Mouse (Mus musculus) embryo, embryonic 10 days (tissue): ENCODE data around the gene Galnt6.

ENCODE experiments used
- DNase-seq: peaks from one replicate; pipeline ENCODE4 v3.0.0-alpha.2; 2015; ENCODE audit warnings: low spot score

The Galnt6 gene

DNA sequence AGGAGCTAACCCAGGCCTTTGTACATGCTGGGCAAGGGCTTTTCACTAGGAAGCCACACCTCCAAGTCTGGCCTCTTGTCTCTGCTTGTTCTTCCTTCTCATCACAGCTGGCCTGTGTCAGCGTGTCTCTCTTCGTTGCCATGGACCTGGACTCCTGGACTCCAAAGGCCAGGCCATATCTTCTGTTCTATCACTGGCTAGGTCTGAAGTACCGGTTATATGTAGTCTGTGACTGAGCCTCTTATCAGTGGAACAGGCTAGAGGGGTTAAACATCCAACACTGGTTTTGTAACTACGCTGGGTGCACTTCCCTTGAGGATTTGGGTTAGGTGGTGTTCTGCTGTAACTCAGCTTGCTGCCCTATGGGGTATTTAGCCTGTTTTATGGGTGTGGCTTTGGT is 7.2 kb downstream of the Galnt6 start:
- DNase-seq = no peak

DNA sequence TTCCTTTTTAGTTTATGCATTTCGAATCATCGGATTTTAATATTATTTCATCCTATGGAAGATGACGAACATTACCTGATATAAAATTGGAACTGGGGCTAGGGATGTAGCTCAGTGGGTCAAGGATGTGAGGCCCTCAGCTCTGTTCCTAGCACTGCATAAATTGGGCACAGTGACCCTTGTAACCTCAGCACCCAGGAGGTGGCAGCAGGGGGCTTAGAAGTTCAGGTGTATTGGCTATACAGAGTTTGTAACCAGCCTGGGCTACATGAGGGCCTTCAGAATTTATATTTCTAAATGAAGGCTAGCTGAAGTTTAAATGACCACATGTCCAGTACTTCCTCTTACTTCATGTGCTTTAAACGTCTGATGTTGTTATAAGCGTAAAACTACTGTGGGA is 7.7 kb downstream of the Galnt6 start:
- no peak for DNase-seq

DNA sequence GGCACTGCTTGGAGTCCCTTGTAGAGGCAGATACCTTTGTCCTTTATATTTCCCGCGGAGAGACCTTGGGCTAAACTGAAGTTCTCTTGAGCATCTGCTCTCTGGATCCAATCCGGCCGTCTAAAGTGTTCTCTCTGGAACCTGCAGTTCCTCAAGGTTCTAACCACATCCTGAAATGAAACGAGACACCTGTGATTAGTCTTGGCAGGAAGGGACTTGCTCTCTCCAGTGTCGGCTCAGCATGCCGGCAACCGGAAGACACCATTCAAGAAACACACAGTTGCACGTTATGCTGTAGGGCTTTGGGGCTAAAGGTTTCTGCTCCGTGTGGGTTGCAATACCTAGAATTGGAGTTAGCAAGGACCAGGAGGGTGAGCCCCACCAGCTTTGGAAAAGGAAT is 9.1 kb downstream of the Galnt6 start:
- no peak for DNase-seq

DNA sequence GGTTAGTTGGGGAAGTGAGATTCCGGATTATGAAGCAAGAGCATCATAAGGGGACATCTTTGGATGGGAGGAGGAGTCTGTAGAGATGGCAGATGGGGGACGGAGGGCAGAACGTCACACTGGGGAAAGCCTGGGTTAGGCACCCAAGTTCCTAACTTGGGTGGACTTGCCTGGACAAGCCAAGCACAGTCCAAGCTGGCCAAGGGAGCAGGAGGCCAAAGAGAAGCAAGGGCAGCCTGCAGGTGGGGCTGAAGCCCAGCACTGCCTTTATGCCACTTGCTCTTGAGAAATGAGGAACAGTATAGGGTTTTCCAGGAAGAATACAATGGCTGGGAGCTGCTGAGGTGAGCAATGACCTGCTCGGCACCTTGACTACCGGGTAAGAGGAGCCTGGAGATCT is 10.0 kb downstream of the Galnt6 start:
- no peak for DNase-seq

DNA sequence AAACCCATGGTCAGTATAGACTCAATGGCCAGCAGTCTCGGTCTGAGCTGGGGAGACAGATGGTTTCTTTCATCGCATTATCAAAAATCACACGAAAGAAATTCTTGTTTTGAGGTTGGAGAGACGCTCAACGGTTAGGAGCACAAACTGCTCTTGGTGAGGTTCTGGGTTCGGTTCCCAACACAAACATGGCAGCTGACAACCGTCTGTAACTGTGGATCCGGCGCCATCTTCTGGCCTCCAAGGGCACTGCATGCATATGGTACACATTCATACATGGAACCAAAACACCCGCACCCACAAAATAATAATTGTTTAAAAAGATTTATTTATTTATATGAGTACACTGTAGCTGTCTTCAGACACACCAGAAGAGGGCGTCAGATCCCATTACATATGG is 10.6 kb downstream of the Galnt6 start:
- no peak for DNase-seq

DNA sequence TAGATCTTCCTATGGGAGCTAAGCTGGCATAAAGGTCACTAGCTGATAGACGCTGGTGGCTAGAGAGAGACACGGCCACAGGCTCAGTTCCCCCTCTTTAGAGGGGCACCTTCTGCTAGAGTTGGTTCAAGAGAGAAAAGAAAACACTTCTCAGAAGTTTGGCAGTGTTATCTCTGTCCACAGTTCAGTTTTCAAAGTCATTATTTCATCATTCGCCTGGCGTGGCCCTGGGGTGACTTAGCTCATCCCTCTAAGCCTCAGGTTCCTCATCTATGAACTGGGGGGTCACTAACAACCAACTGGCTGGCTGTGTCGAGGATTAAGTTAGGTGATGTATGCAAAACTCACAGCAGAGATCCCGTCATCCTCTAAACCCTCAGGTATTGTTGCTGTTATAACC is 11.2 kb downstream of the Galnt6 start:
- DNase-seq = no peak

DNA sequence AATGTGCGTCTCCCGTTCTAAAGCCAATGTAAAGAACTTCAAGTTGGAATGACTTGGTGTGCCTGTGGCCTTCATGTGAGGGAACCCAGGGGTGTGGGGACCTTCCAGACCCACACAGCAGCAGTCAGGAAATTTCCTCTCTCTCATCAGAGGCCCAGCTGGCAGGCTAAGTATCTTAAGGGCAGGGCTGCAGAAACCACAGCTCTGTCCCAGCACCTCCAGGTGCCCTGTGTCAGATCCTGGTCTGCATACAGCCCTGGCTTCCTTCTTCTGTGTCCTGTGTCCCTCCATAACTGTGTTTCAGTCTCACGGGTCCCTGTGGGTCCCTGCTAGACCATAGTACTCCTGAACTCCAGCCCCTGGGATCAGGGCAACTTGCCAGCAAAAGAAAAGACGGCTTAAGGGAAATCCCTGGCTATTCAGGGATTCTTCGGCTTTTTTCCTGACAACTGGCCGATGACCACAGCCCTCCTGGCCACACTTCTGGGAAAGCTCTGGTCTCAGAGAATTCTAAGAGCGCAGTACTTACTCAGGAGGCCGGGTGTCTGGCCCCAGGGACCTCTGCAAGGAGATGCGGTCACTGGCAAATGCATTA is 13.7 kb downstream of the Galnt6 start:
- no peak for DNase-seq

DNA sequence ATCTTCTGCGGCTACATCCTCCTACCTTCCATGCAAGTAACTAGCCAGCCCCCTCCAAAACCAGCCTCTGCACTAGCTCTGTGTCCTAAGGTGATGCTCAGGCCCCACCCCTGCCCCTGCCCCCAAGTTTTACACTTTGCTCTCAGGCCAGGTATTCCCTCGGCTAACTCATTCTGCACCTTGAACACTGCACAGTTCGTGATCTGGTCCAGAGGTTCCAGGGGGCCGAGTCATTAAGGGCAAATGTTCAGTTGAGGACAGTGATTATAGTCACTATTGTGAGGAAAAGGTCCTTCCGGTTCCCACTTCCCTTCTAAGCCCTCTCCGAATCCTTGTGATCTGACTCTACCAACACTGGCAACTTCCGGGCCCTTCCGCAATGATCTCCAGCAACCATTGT is 14.7 kb downstream of the Galnt6 start:
- no peak for DNase-seq

DNA sequence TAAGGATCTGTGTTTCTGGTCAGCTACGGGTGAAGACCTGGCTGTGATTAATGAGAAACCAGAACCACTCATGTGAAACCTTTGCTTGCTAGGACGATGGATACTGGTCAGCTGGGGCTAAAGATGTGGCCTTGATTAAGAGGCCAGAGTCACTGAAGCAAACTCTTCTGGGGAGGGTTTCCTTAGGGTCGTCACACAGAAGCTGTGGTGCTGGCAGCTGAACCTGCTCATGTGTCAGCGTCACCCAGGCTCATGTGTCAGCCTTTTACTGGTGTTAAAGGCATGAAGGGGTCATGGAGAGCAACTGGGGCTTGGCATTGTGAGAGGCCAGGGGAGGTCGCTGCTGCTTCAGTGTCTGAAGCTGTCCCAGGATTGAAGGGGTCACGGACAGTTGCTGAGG is 18.3 kb downstream of the Galnt6 start:
- no peak for DNase-seq

DNA sequence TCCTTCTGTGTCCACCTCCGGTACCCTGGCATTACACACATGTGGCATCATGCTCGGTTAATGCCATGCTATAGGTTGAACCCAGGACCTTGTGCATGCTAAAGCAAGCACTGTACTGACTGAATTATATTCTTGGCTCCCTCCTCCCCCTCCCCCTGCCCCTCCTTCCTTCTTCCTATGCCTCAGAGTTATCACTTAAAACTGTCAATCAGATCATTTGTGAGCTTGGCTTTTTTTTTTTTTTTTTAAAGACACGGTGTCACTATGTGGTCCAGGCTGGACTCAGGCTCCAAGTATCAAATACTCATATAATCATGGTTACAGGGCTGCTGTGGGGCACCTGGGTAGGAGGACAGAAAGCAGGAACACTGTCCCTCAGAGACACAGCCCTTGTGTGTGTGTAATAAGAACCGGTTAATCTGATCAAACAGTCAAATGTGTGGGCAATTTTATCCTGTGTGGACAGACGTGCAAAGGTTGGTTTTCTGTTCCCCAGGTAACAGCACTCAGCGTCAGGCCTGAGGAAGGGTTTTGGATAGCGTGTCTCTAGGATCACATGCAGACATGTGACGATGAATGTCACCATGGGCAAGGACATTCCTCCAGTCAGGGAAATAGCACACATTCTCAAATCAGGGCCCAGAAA is 20.6 kb downstream of the Galnt6 start:
- DNase-seq = no peak

DNA sequence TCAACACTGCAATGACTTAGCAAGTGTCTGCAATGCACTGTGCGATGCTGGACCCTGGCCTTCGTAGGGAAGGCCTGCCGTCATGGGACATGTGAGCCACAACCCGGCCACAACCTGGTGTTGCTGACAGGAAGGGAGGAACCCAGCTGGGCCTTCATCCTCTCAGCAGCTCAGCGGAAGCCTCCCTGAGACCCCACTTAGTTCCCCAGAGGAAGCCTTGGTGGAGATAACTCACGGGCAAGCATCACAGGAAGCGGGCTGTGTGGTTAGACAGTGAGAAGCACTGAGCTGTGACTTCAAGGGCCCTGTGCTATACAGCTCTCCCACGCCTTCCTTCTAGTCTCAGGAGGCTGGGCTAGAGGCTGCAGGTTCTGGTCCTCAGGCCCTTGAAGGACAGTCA is 22.9 kb downstream of the Galnt6 start:
- DNase-seq = no peak

DNA sequence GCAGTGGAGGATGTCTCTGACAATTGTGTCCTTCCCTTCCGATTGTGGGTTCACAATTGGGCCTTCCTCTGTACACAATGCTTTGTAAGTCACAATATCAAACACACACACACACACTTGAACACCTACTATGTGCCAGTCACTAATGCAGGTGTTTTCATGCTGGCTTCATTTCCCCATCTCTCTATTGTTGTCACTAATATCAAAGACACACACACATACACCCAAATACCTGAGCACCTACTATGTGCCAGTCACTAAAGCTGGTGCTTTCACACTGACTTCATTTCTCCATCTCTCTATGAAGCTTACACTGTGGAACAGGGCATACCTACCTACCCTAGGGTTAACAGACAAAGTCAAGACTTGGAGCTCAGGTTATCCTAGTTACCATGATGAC is 23.8 kb downstream of the Galnt6 start:
- no peak for DNase-seq

DNA sequence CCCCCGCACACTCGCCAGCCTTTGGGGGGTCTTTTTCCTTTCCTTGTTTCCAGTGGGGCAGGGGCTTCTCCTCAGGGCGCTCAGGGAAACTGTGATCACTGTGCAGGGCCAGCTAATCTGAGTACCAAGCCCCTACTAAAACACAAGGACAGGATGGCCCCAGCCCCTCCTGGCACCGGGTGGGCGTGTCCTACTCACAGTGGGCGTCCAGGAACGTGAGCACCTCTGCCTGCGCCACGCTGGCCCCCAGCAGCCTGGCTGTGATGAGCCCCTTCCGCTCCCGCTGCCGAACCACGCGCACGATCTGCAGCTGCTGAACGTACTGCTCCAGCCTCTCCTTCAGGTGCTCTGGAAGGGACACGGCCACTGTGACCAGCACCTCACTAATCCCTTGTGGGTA is 25.3 kb downstream of the Galnt6 start:
- DNase-seq = peak; percentile 33

DNA sequence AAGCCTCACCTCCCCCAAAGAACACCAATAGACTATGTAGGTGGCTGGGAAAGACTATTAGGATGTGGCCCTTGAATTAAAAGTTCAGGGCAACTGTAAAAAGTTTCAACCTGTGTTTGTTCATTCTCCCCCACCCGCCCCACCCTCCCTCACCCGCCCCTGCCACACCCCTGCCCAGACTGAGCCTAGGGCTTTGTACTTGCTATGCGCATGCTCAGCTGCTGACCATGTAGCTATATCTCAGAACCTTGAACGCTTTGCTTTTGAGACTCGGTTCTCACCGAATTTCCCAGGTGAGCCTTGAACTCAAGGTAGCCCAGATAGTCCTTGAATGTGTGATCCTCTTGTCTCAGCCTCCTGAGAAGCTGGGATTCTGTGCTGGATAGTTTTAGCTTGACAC is 27.3 kb downstream of the Galnt6 start:
- no peak for DNase-seq

DNA sequence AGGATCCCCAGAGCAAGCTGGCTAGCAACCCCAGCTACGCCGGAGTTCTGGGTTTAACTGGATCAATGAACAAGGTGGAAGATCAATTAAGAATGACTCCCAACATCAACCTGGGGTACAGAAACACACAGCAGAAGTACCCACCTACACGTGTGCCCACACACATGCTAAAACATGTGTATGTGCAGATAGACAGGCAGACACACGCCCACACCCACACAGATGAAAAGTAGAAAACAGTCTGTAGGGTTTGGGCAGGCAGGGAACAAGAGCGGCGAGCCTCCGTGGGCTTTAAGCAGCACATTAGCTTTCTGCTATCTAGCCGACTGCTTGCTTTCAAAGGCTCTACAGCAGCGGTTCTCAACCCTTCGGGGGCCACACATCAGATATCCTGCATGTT is 28.1 kb downstream of the Galnt6 start:
- no peak for DNase-seq

DNA sequence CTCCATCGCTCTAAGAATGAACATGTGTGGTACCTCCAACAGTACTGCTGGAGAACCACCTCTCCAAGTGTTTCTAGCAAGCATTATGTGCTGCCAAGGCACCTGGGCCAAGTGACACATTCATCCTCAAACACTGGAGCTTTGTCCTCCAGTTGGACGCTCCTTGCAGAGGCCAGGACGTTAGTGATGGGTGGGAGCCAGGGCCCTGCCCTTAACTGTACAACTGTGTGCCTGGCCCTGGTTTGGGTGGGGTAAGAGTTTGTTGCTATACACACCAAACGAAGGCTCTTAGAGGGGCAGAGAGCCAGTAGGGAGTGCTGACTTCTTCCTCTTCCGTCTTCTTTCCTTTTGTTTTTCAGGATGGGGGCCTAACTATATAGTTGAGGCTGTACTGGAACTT is 28.8 kb downstream of the Galnt6 start:
- no peak for DNase-seq

DNA sequence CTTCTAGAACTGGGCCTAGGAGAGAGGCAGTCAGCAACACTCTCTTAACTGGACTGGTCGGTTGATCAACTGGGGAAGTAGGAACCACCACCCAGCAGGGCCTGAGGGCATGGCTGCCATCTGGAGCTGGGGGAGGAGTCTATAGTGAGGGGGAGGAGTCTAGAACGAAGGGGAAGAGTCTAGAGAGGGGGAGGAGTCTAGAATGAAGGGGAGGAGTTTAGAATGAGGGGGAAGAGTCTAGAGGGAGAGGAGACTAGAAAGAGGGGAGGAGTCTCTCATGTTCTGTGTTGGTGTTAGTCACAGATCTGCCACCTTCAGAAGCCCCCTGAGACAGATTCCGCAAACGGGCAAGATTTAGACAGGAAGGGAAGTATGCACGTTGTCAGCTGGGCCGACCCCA is 29.8 kb downstream of the Galnt6 start:
- DNase-seq = no peak

DNA sequence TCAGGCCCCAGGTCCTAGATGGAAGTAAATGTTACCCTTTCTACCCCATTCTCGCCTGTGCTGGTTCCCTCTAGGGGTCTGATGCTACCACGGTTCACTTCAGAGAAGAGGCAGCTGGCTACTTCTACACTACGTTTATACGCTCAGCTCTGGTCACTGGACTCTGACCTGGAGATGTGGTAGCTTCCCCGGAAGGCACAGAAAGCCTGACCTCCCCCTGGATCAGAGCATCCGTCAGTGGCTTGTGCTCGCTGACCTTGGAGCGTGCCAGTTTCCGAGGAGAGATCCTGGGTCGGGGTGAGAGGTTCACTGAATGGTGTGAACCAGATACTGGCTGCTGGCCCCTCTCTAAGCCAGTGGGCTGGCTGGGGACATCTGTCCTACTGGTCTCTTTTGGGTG is 31.1 kb downstream of the Galnt6 start:
- no peak for DNase-seq

DNA sequence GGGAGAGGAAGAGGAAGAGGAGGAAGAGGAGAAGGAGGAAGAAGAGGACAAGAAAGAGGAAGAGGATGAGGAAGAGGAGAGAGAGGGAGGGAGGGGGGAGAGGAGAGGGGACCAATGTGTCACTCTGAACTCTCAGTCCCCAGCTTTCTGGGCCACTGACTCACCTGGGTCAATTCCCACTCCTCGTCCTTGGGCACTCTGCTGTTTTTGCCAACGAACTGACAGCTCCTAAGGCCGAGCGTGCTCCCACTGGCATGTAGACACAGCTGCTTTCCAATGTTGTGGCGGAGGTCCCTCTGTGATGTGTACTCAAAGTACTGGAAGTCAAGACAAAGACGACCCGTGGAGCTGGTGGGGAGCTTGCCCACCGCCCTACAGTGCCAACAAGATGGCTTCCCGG is 34.8 kb downstream of the Galnt6 start:
- DNase-seq = no peak

DNA sequence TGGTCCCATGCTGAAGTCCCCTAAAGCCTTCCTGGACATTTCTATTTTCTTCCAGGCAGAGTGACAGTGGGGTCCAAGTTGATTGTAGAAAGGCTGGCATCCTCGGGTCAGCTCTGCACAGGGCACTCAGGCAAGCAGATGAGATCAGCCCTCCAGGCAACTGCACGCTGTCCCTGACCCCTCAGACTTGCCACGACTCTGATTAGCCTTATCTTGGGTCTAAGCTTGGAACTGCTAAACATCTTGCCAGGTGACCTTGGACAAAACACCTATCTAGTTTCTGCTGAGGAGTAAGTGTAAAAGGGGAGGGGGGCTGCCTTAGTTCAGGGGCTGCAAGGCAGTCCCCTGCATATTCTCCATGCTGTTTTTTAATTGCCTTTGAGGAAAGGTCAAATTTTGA is 37.2 kb downstream of the Galnt6 start:
- no peak for DNase-seq

DNA sequence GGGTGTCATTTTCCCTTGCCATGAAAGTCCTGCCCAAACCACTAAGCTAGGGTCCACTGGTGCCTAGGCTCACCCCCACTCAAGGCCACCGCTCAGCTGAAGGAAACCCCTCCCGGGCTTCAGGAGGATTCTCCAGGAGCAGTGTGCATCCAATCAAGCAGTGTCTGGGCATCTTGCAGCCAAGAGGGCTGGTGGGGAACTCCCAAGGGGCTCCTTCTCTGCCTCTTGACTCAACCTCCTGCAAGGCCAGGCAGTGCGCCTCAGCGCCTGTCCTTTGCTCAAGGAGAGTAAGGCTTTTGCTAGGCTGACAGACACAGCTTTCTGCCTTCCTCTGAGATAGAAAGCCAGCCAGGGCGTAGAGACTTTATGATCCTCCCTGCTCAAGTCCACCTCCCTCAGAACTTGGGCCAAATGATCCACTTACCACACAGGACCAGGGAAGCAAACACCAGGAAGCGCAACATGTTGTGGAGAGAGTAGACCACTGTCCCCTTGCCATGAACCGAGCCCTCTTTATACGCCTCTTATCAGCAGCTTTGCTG is 41.7 kb downstream of the Galnt6 start, which contains the start of gene Cela1:
Gene Cela1, minus strand, starts transcription at position 492 of the 542 bp plus-strand sequence.
- DNase-seq = no peak

DNA sequence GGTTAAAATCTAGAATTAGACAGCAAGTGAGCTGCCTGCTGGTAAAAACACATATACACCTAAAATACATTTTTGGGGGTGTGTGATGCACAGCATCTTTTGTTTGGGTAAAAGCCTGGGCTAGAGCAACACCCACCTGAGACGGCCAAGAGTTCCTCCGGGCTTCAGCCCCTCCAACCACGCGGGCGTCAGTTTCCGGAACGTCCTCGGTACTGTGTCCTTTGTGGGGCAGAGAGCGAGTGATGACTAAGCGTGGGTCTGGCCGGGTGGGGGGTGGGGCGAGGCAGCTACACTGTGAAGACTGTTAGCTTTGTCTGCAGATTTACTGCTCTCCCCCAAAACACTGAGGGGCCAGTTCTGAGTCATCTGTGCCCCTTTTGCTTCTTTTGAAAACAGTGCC is 42.2 kb downstream of the Galnt6 start:
- DNase-seq = no peak

DNA sequence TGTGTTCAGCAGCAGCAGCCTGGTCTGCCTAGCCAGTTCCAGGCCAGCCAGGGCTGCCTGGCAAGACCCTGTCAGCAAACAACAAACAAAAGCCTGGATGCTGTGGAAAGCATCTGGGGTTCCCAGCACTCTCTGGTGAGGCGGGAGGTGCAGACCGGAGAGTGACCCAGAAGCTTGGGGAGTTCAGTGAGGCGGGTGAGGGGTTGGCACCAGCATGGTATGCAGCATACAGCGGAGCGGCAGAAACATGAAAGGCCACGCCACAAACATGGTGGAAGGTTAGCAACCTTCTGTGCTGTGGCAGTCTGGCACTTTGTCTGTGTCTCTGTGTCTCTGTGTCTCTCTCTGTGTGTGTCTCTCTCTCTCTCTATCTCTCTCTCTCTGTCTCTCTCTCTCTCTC is 42.7 kb downstream of the Galnt6 start:
- DNase-seq = no peak

DNA sequence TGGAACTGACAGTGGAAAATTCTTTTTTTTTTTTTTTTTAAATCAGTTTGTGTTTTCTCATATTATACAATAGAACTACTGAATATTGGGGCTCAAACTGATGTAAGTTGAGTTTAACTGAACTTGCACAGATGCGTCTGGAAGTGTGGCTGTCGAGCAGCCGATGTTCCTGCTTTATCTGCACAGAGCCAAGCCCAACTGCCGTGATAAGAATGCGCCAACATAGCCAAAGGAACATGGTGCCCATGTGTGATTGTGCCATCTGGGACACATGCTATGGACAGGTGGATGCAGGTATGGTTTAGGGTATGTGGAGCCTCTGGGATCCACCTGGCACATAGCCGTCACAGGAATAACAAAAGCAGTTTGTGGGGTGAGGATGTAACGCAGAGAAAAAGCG is 43.3 kb downstream of the Galnt6 start:
- DNase-seq = no peak
